Mouse (Mus musculus) heart, postnatal 0 days (tissue): Measurements from ENCODE around the gene Camk2d. TPM values are rescaled to one million over a fixed set of nuclear protein-coding genes. Genes with fewer than 3 reads are reported as not detected.
A peak's percentile ranks its signal among the peaks of the same experiment; 100 is the strongest.

Experiments
- ATAC-seq: fragments of 200-750 bp; cut with Nextera tagmentation; 2 replicates; pipeline ENCODE4 v1.8.0; 2017; ENCODE audit warnings: low read depth, moderate number of reproducible peaks, moderate library complexity; ENCODE audit not compliant: insufficient read depth
- DNase-seq: peaks from one replicate; pipeline ENCODE4 v3.0.0-alpha.2; 2016; ENCODE audit warnings: low spot score
- H3K27ac ChIP-seq: fragments of 300-500 bp; sonication (generic); 2 replicates; pipeline ENCODE4 v1.5.1; 2014; ENCODE audit warnings: low read depth, mild to moderate bottlenecking
- H3K27me3 ChIP-seq: fragments of 300-500 bp; sonication (generic); 2 replicates; pipeline ENCODE4 v1.6.1; 2014; ENCODE audit warnings: low read length, mixed read lengths; ENCODE audit not compliant: control insufficient read depth, insufficient read depth
- H3K36me3 ChIP-seq: fragments of 300-500 bp; sonication (generic); replicated peaks from 2 replicates; pipeline ENCODE4 v1.6.1; 2014; ENCODE audit warnings: low read length, mixed read lengths; ENCODE audit not compliant: control insufficient read depth, insufficient read depth
- H3K4me1 ChIP-seq: fragments of 300-500 bp; sonication (generic); 2 replicates; pipeline ENCODE4 v1.6.1; 2014; ENCODE audit warnings: antibody characterized with exemption; ENCODE audit not compliant: control insufficient read depth, insufficient read depth
- H3K4me2 ChIP-seq: fragments of 300-500 bp; sonication (generic); 2 replicates; pipeline ENCODE4 v1.6.1; 2014; ENCODE audit warnings: low read depth, mild to moderate bottlenecking, low read length, moderate library complexity
- H3K4me3 ChIP-seq: fragments of 300-500 bp; sonication (generic); 2 replicates; pipeline ENCODE4 v1.5.1; 2014; ENCODE audit warnings: low read depth, low read length
- H3K9ac ChIP-seq: fragments of 300-500 bp; sonication (generic); replicated peaks from 2 replicates; pipeline ENCODE4 v1.6.1; 2014; ENCODE audit warnings: low read depth, low read length, mixed read lengths
- H3K9me3 ChIP-seq: fragments of 300-500 bp; sonication (generic); replicated peaks from 2 replicates; pipeline ENCODE4 v1.6.1; 2016; ENCODE audit warnings: low read length; ENCODE audit not compliant: control insufficient read depth
- CTCF ChIP-seq: IDR thresholded peaks from 2 replicates; pipeline ENCODE4 v1.5.1; 2016; ENCODE audit warnings: antibody characterized with exemption, control low read depth, low read depth
- EP300 ChIP-seq: IDR thresholded peaks from 2 replicates; pipeline ENCODE4 v1.6.1; 2016; ENCODE audit warnings: antibody characterized with exemption, low read depth
- WGBS: fragments of 180-500 bp; shearing (Covaris S2); extraction: QIAGEN DNeasy Blood & Tissue Kit; methylation state at CpG from one replicate; pipeline ENCODE4 v1.1.7; 2014; 5-methylcytosine and 5-hydroxymethylcytosine counted together
- polyA plus RNA-seq: library from polyadenylated mRNA; unstranded; fragments of >200 nt; fragmentation: Nextera tagmentation; extraction: Ambion mirVana; gene quantifications from 2 replicates; pipeline ENCODE4 v1.2.1, GENCODE M21; 2015
- total RNA-seq: library from RNA; depleted of rRNA; stranded (reverse); fragments of >200 nt; gene quantifications from 2 replicates; pipeline ENCODE4 v1.2.3, GENCODE M21; 2014; ENCODE audit warnings: low replicate concordance

Gene Camk2d
- total and polyA plus RNA-seq, 2 experiments from 2014 or later: 109 to 191 TPM

GRCm38 (mm10) chr3:126829817-126830216 lies 233.7 kb downstream of the Camk2d start:
- no peak overlapping the region for H3K27ac ChIP-seq
- DNase-seq (no peak), ATAC-seq (no peak)
- H3K36me3 ChIP-seq: peaks cover 28% of the 10 kb centered on the region
- no peak overlapping the region for H3K4me2 ChIP-seq
- no peaks in the 10 kb centered on the region for H3K27me3 ChIP-seq
- H3K9me3 ChIP-seq: no peaks in the 10 kb centered on the region
- WGBS: 53% methylated on average over 2 of the region's 2 CpGs
- no peak overlapping the region for H3K9ac ChIP-seq
- no peak overlapping the region for H3K4me3 ChIP-seq
- H3K4me1 ChIP-seq: no peaks in the 10 kb centered on the region
- TF ChIP-seq CTCF: no peak
- TF ChIP-seq EP300: no peak

- DNase-seq (peak; percentile 80), ATAC-seq (peak; percentile 92)
- Histone ChIP-seq H3K4me1 (no peaks in the 10 kb centered on the region), H3K36me3 (peaks cover 29% of the 10 kb centered on the region), H3K9ac (no peak overlapping the region), H3K27me3 (no peaks in the 10 kb centered on the region), H3K9me3 (no peaks in the 10 kb centered on the region), H3K4me3 (no peak overlapping the region), H3K4me2 (no peak overlapping the region), H3K27ac (peak overlapping the region; percentile 59)
- 49% methylated on average over 6 of the region's 6 CpGs for WGBS
- no peak for TF ChIP-seq CTCF
- TF ChIP-seq EP300: no peak
These were observed 235.5 kb downstream of the Camk2d start for GRCm38 (mm10) chr3:126831418-126832138.

GRCm38 (mm10) chr3:126834641-126835167 lies 238.6 kb downstream of the Camk2d start:
- Histone ChIP-seq H3K4me1 (no peaks in the 10 kb centered on the region), H3K4me2 (no peak overlapping the region), H3K9me3 (no peaks in the 10 kb centered on the region), H3K36me3 (peaks cover 27% of the 10 kb centered on the region), H3K4me3 (no peak overlapping the region), H3K27me3 (no peaks in the 10 kb centered on the region), H3K27ac (no peak overlapping the region), H3K9ac (no peak overlapping the region)
- 76% methylated on average over 5 of the region's 5 CpGs for WGBS
- ATAC-seq: no peak
- no peak for TF ChIP-seq CTCF
- no peak for TF ChIP-seq EP300
- no peak for DNase-seq

- Histone ChIP-seq H3K9me3 (no peaks in the 10 kb centered on the region), H3K9ac (no peak overlapping the region), H3K4me2 (no peak overlapping the region), H3K4me3 (no peak overlapping the region), H3K36me3 (peaks cover 52% of the 10 kb centered on the region), H3K4me1 (no peaks in the 10 kb centered on the region), H3K27ac (no peak overlapping the region), H3K27me3 (no peaks in the 10 kb centered on the region)
- WGBS: 37% methylated on average over 9 of the region's 9 CpGs
- DNase-seq: peak; percentile 41
- no peak for TF ChIP-seq EP300
- peak; percentile 20 for TF ChIP-seq CTCF
- 0 out of 2 replicates have a peak, but pooled peaks have one; percentile 24 for ATAC-seq
These were observed 246.7 kb downstream of the Camk2d start for GRCm38 (mm10) chr3:126842780-126843179.

- ATAC-seq: no peak
- WGBS: 93% methylated on average over 7 of the region's 7 CpGs
- no peak overlapping the region for H3K27ac ChIP-seq
These were observed 248.7 kb downstream of the Camk2d start for GRCm38 (mm10) chr3:126844809-126845208.

More at GRCm38 (mm10) chr3:126844809-126845208, 248.7 kb downstream of the Camk2d start:
- H3K4me1 ChIP-seq: no peaks in the 10 kb centered on the region
- no peak overlapping the region for H3K9ac ChIP-seq
- peaks cover 40% of the 10 kb centered on the region for H3K36me3 ChIP-seq
- H3K9me3 ChIP-seq: no peaks in the 10 kb centered on the region
- no peak overlapping the region for H3K4me2 ChIP-seq
- TF ChIP-seq EP300: no peak
- no peak for TF ChIP-seq CTCF
- no peak overlapping the region for H3K4me3 ChIP-seq
- H3K27me3 ChIP-seq: no peaks in the 10 kb centered on the region
- DNase-seq: no peak
